Mouse (Mus musculus) left cerebral cortex, adult 2 months (tissue): ENCODE results near the gene Htr7. TPM values are rescaled to one million over a fixed set of nuclear protein-coding genes. Genes with fewer than 3 reads are reported as not detected.

ENCODE experiments used
- DNase-seq, 2 experiments: peaks; one replicate each; pipeline ENCODE4 v3.0.0; 2021 to 2022; ENCODE audit warnings: low spot score in 2 of 2, mixed read lengths in 1 of 2; ENCODE audit errors: extremely low spot score in 1 of 2
- H3K27ac ChIP-seq: fragments of 200-600 bp; 2 replicates; pipeline ENCODE4 v1.8.1; 2022
- H3K4me3 ChIP-seq: fragments of 200-600 bp; 2 replicates; pipeline ENCODE4 v1.8.1; 2022
- CTCF ChIP-seq: fragments of 200-600 bp; IDR thresholded peaks from 2 replicates; pipeline ENCODE4 v1.8.1; 2022; ENCODE audit warnings: antibody characterized with exemption, mild to moderate bottlenecking, moderate library complexity
- intact Hi-C: fragments of 180-260 bp; cut with DNase I; formaldehyde crosslinking; loops from one replicate; pipeline ENCODE4 v1.15.1; 2025
- total RNA-seq, 2 experiments: library from RNA; stranded (reverse); gene quantifications; 2 replicates each; pipeline ENCODE4 v1.2.3; 2021

Gene Htr7
- total RNA-seq, 2 experiments from 2014 or later: 13.0 to 13.5 TPM

GRCm38 (mm10) chr19:35924961-35925495 is 132.3 kb downstream of the Htr7 start:
- intact Hi-C loops: no loop called here
- Histone ChIP-seq H3K4me3 (no peak overlapping the region), H3K27ac (no peak overlapping the region; the same call in 1 of the 2 replicates)
- no peak for TF ChIP-seq CTCF
- DNase-seq: no peak

- peak; percentile 69 to 72 for DNase-seq
- no peak overlapping the region; the same call in 1 of the 2 replicates for H3K27ac ChIP-seq
- intact Hi-C loops: no loop called here
- H3K4me3 ChIP-seq: peak overlapping the region; percentile 4; the same call in 1 of the 2 replicates
- TF ChIP-seq CTCF: no peak
These were observed 132.9 kb downstream of the Htr7 start for GRCm38 (mm10) chr19:35924418-35924817.

Other genes starting within 250 kb of the Htr7 start
- gene Rpp30, start 26.2 kb upstream of the Htr7 start, total RNA-seq: 10 to 100 TPM; 15.2 to 16.9 TPM
- gene Ankrd1, start 62.6 kb upstream of the Htr7 start, total RNA-seq: not detected